Mouse (Mus musculus) testis, adult 2 months (tissue): Measurements from ENCODE around the gene Fam181a.

Experiments used
- CTCF ChIP-seq: fragments of 200-500 bp; IDR thresholded peaks from 2 replicates; pipeline ENCODE4 v1.5.1; 2012; ENCODE audit warnings: low read depth, mild to moderate bottlenecking, inconsistent platforms, low read length, moderate library complexity; ENCODE audit not compliant: control insufficient read depth, insufficient read depth, insufficient replicate concordance
- POLR2A ChIP-seq: fragments of 200-500 bp; IDR thresholded peaks from 2 replicates; pipeline ENCODE4 v1.6.1; 2012; ENCODE audit warnings: low read depth, mild to moderate bottlenecking, inconsistent platforms, low read length, moderate library complexity; ENCODE audit not compliant: control insufficient read depth

DNA sequence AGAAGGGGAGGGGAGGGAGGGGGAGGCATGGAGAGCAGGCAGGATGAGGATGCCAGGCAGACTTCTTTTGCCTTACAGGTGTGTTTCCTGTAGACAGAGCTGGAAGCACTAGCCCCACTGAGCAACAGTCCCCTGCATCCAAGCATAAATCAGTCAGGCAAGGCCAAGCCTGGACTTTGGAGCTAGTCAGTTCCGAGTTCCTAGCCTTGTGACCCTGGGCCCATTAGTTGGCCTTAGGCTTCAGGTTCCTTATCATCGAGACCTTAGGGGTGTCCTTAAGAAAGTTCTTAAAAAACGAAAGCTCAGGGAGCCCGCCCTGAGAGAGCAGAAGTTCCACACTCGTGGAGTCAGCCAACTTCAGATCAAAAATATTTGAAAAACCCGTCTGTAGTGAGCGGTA, 34.2 kb downstream of the Fam181a start:
- TF ChIP-seq CTCF (no peak), POLR2A (no peak)
